Mouse (Mus musculus): ENCODE measurements around the gene Enthd1. TPM values are rescaled to one million over a fixed set of nuclear protein-coding genes. Genes with fewer than 3 reads are reported as not detected.

Enthd1 gene
- total and polyA plus RNA-seq, 2 experiments from 2014 or later, result not detected

GRCm38 (mm10) chr15:80467876-80468275 is 97.1 kb downstream of the Enthd1 start:
- H3K9me3 ChIP-seq (ENCODE audit: low read length), result no peaks in the 10 kb centered on the region
- no peaks in the 10 kb centered on the region for H3K36me3 ChIP-seq (ENCODE audit: insufficient read depth, low read length)
- H3K27ac ChIP-seq, result no peak overlapping the region
- no peak overlapping the region for H3K4me3 ChIP-seq (ENCODE audit: low read length)
- no peak for ATAC-seq
- no peak overlapping the region for H3K4me2 ChIP-seq (ENCODE audit: low read depth, low read length)
- H3K9ac ChIP-seq (replicated peaks; ENCODE audit: low read length), result no peak overlapping the region
- no peaks in the 10 kb centered on the region for H3K4me1 ChIP-seq (ENCODE audit: insufficient read depth, low read length)
- TF ChIP-seq CTCF (IDR thresholded peaks at IDR 0.05; ENCODE audit: low read depth), result no peak
- 92% methylated on average over 4 of the region's 4 CpGs for WGBS
- no peak for DNase-seq (ENCODE audit: low spot score)
- H3K27me3 ChIP-seq (ENCODE audit: insufficient read depth, low read length), result no peaks in the 10 kb centered on the region

DNA sequence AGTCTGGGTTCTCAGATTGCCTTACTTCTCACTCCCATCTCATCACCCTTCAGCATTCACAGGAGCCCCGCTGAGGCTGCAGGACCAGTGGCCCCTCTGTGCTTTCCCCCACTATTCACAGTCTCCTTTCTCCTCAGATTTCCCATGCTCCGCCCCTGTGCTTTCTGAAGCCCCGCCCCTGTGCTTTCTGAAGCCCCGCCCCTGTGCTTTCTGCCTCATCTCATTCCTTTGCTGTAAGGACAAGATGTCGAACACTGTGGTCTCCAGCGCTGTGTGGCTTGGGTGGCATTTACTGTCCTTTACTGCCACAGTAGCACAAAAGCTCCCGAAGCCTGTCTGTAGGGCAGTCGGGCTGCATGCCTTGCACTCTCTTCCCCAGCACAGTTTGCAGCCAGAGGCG is 102.8 kb downstream of the Enthd1 start:
- Histone ChIP-seq H3K9ac (replicated peaks; ENCODE audit: low read length) (no peak overlapping the region), H3K4me1 (ENCODE audit: insufficient read depth, low read length) (peaks cover 10% of the 10 kb centered on the region), H3K4me2 (ENCODE audit: low read depth, low read length) (peak overlapping the region; percentile 22; the same call in 1 of the 2 replicates), H3K27me3 (ENCODE audit: insufficient read depth, low read length) (no peaks in the 10 kb centered on the region), H3K27ac (no peak overlapping the region), H3K4me3 (ENCODE audit: low read length) (no peak overlapping the region), H3K9me3 (ENCODE audit: low read length) (no peaks in the 10 kb centered on the region), H3K36me3 (ENCODE audit: insufficient read depth, low read length) (no peaks in the 10 kb centered on the region)
- WGBS, result 2% methylated on average over 9 of the region's 9 CpGs
- TF ChIP-seq CTCF (IDR thresholded peaks at IDR 0.05; ENCODE audit: low read depth), result peak; percentile 17; the same call in 1 of the 2 replicates
- DNase-seq (ENCODE audit: low spot score) (peak; percentile 33), ATAC-seq (no peak)

DNA sequence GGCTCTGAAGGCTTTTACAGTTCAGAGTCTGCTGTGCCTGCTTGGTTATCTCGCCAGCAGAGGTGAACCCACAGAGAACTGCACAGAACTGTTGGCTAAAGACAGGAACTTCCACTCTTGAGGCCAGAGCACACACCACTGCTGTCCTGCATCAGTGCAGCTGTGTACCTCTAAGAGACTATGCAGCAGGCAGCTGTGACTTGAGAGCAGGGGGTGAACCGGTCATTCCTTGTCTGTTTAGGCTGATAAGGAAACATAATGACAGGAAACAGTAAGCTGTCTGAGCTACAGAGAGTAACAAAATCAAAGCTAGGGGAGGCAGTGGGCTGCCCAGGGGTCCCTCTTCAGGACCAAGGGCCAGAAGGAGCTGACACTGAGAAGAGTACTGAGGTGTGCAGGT is 103.5 kb downstream of the Enthd1 start:
- no peak for TF ChIP-seq CTCF (IDR thresholded peaks at IDR 0.05; ENCODE audit: low read depth)
- no peaks in the 10 kb centered on the region for H3K27me3 ChIP-seq (ENCODE audit: insufficient read depth, low read length)
- no peak for ATAC-seq

DNA sequence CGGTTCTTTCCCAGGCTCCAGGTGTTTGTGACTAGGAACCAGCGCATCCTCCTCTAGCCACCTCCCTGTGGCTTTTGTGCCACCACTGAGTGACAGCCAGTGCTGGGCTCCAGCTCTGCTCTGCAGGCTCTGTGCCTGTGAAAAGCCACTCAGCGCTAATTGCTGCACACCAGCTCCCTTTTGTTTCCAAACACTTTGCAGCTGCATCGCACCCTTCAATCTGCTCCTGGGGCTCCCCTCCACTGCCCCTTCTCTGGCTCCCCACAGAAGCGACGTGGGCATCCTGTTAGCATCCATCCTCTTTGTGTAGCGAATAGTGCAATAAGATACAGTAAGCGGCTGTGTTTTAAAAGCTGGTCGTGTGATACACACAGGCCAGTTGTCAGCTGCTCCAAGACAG is 104.9 kb downstream of the Enthd1 start:
- TF ChIP-seq CTCF (IDR thresholded peaks at IDR 0.05; ENCODE audit: low read depth), result no peak
- no peak overlapping the region for H3K9ac ChIP-seq (replicated peaks; ENCODE audit: low read length)
- ATAC-seq (peak; percentile 49; the same call in 1 of the 2 replicates), DNase-seq (ENCODE audit: low spot score) (peak; percentile 31)
- no peaks in the 10 kb centered on the region for H3K9me3 ChIP-seq (ENCODE audit: low read length)
- H3K4me1 ChIP-seq (ENCODE audit: insufficient read depth, low read length), result peaks cover 10% of the 10 kb centered on the region
- no peak overlapping the region for H3K4me3 ChIP-seq (ENCODE audit: low read length)
- no peaks in the 10 kb centered on the region for H3K27me3 ChIP-seq (ENCODE audit: insufficient read depth, low read length)
- H3K36me3 ChIP-seq (ENCODE audit: insufficient read depth, low read length), result no peaks in the 10 kb centered on the region
- 14% methylated on average over 9 of the region's 9 CpGs for WGBS
- H3K4me2 ChIP-seq (ENCODE audit: low read depth, low read length), result no peak overlapping the region
- no peak overlapping the region for H3K27ac ChIP-seq

More for the DNA sequence above, 103.5 kb downstream of the Enthd1 start:
- H3K9ac ChIP-seq (replicated peaks; ENCODE audit: low read length), result no peak overlapping the region
- H3K27ac ChIP-seq, result no peak overlapping the region
- no peak overlapping the region for H3K4me2 ChIP-seq (ENCODE audit: low read depth, low read length)
- H3K36me3 ChIP-seq (ENCODE audit: insufficient read depth, low read length), result no peaks in the 10 kb centered on the region
- WGBS, result 73% methylated on average over 2 of the region's 2 CpGs
- H3K4me1 ChIP-seq (ENCODE audit: insufficient read depth, low read length), result peaks cover 10% of the 10 kb centered on the region
- no peak for DNase-seq (ENCODE audit: low spot score)
- no peaks in the 10 kb centered on the region for H3K9me3 ChIP-seq (ENCODE audit: low read length)
- H3K4me3 ChIP-seq (ENCODE audit: low read length), result no peak overlapping the region

DNA sequence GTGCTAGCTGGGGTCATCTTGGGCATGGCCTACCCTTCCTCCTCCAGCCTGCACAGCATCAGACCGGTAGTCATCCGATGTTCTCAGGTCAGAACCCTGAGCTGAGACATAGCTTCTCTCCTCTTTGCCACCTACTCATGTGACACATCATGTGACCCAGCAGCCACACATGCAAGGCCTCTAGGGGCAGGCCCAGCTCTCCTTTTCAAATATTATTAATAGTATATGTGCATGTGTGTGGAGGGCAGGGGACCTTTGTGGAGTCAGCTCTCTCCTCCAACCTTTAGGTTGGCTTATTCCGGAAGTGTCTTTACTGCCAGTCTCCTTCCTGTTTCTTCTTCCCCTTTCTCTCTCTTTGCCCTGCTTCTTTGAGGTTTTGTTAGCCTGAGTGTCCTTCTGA is 107.0 kb downstream of the Enthd1 start:
- Histone ChIP-seq H3K36me3 (ENCODE audit: insufficient read depth, low read length) (no peaks in the 10 kb centered on the region), H3K4me3 (ENCODE audit: low read length) (no peak overlapping the region), H3K9me3 (ENCODE audit: low read length) (no peaks in the 10 kb centered on the region), H3K27ac (no peak overlapping the region), H3K27me3 (ENCODE audit: insufficient read depth, low read length) (no peaks in the 10 kb centered on the region), H3K9ac (replicated peaks; ENCODE audit: low read length) (no peak overlapping the region), H3K4me2 (ENCODE audit: low read depth, low read length) (no peak overlapping the region), H3K4me1 (ENCODE audit: insufficient read depth, low read length) (peaks cover 10% of the 10 kb centered on the region)
- ATAC-seq (no peak), DNase-seq (ENCODE audit: low spot score) (no peak)
- WGBS, result 94% methylated on average over 3 of the region's 3 CpGs
- TF ChIP-seq CTCF (IDR thresholded peaks at IDR 0.05; ENCODE audit: low read depth), result no peak

DNA sequence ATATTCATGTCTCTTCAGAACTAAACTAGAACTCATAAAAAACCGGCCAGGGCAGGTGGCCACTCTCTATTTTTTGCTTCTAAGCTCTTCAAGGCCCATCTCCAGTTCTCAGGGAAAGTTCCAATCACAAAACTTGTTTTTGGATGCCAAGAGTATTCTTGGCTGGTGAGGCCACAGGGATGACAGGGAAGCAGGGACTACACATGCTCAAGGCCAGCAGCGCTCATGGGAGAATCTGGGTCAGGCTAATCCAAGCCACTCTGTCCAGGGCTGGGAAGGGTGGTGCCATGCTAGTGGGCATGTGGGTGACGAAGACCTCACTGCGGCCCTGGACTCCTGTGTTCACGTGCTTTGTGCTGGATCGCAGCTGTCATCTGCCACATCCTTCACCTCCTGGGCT is 110.5 kb downstream of the Enthd1 start:
- H3K4me1 ChIP-seq (ENCODE audit: insufficient read depth, low read length), result no peaks in the 10 kb centered on the region
- DNase-seq (ENCODE audit: low spot score) (no peak), ATAC-seq (no peak)
- no peaks in the 10 kb centered on the region for H3K36me3 ChIP-seq (ENCODE audit: insufficient read depth, low read length)
- no peak overlapping the region for H3K4me3 ChIP-seq (ENCODE audit: low read length)
- no peaks in the 10 kb centered on the region for H3K9me3 ChIP-seq (ENCODE audit: low read length)
- TF ChIP-seq CTCF (IDR thresholded peaks at IDR 0.05; ENCODE audit: low read depth), result no peak
- no peak overlapping the region for H3K27ac ChIP-seq
- H3K27me3 ChIP-seq (ENCODE audit: insufficient read depth, low read length), result no peaks in the 10 kb centered on the region
- WGBS, result 66% methylated on average over 6 of the region's 6 CpGs
- H3K4me2 ChIP-seq (ENCODE audit: low read depth, low read length), result no peak overlapping the region
- H3K9ac ChIP-seq (replicated peaks; ENCODE audit: low read length), result no peak overlapping the region

- no peak overlapping the region for H3K4me3 ChIP-seq (ENCODE audit: low read length)
- H3K27me3 ChIP-seq (ENCODE audit: insufficient read depth, low read length), result no peaks in the 10 kb centered on the region
- H3K9me3 ChIP-seq (ENCODE audit: low read length), result no peaks in the 10 kb centered on the region
- no peak overlapping the region for H3K4me2 ChIP-seq (ENCODE audit: low read depth, low read length)
- no peak overlapping the region for H3K9ac ChIP-seq (replicated peaks; ENCODE audit: low read length)
- WGBS, result 32% methylated on average over 16 of the region's 16 CpGs
- H3K27ac ChIP-seq, result no peak overlapping the region
- H3K36me3 ChIP-seq (ENCODE audit: insufficient read depth, low read length), result no peaks in the 10 kb centered on the region
- ATAC-seq (0 out of 2 replicates have a peak, but pooled peaks have one; percentile 12), DNase-seq (ENCODE audit: low spot score) (no peak)
- no peak for TF ChIP-seq CTCF (IDR thresholded peaks at IDR 0.05; ENCODE audit: low read depth)
- H3K4me1 ChIP-seq (ENCODE audit: insufficient read depth, low read length), result no peaks in the 10 kb centered on the region
These were observed 112.5 kb downstream of the Enthd1 start for GRCm38 (mm10) chr15:80452425-80452824.

Measured in hindbrain, postnatal 0 days (tissue).